Mouse (Mus musculus) ovary, postnatal 36 days (tissue): ENCODE results near the gene Trak1.

ENCODE experiments used
- DNase-seq: peaks from one replicate; pipeline ENCODE4 v3.0.0; 2022; ENCODE audit warnings: low spot score, mixed read lengths

The Trak1 gene

GRCm38 (mm10) chr9:121295221-121295620 lies 2.1 kb upstream of the Trak1 start:
- DNase-seq, result no peak

- no peak for DNase-seq
These were observed 730 bp downstream of the Trak1 start for GRCm38 (mm10) chr9:121298065-121298398.

- DNase-seq, result no peak
These were observed 1.2 kb downstream of the Trak1 start for GRCm38 (mm10) chr9:121298411-121299091.

GRCm38 (mm10) chr9:121299223-121299755 lies 2.0 kb downstream of the Trak1 start:
- no peak for DNase-seq

GRCm38 (mm10) chr9:121299976-121300570 lies 2.8 kb downstream of the Trak1 start:
- DNase-seq, result no peak

DNA sequence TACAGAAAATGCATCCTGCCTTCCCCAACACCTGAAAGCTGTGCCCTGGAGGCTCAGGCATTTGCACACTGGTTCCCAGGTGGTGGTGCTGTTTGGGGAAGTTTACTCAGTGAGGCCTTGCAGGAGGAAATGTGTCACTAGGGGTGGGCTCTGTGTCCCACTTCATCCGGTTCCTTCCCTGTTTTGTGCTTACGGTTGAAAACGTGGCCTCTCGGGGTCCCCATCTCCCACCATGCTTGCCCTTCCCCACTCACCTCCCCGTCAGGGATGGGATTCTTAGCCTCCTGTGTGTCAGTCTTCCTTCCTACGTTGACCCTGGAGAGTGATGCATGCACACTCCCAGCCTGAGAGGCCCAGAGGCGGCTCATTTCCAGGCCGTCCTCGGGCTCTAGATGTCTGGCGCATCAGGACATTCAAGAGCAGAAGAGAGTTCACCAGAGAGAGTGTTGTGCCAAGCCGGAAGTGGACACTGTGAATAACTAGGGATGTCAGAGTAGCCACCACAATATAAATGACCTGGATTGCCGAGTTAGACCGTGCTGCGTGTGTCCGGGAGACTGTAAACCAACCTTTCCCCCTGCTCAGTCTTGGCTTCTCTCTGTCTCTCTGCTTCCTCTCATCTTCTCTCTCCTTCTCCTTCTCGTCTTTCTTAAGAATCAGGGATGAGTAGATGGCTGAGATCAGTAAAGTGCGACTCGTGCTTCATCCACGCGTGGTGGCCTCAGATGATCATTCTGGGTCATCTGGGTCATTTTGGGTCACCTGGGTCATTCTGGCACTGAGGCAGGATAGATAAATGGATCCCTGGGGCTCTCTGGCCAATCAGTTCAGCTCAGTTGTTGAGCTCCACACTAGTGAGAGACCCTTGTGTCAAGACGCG lies 4.0 kb downstream of the Trak1 start:
- DNase-seq, result no peak

GRCm38 (mm10) chr9:121302543-121302942 lies 5.2 kb downstream of the Trak1 start:
- no peak for DNase-seq

- no peak for DNase-seq
These were observed 5.8 kb downstream of the Trak1 start for GRCm38 (mm10) chr9:121303086-121303485.

DNA sequence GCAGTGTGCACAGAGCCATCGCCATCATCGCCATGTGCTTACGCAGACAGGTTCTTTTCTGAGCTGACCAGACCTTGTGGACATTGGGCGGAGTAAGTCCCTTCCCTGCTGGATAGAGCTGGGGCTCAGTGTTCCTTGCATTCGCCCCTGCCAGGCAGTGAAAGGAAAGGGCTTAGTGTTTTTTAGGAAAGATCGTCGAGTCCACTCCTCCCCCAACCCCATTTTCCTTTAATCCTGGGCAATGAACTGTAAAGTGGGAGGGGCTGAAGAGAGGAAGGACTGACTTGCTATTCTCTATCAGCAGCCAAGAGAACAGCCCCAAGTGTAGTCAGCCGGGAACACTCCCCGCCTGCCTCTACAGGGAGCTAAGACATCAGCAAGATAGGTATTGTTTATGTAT lies 6.4 kb downstream of the Trak1 start:
- no peak for DNase-seq

DNA sequence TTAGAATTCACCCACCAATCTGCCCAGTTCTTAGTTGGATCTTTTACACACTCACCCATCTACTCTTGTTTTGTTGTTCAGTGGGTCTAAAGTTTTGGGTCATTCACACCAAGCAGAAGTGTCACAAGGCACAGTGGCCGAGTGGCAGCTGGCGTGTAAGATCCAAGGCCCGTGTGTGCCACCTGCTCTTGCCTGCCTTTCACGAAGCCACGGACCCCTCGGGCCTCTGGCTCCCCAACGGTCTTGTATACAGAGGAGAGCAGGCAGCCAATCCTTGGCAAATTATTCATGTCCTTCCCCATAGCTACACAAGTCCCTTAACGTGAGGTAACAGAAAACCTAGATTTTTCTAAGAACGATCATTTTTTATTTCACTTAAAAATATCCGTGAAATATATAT lies 7.2 kb downstream of the Trak1 start:
- DNase-seq, result no peak

- DNase-seq, result no peak
These were observed 8.2 kb downstream of the Trak1 start for GRCm38 (mm10) chr9:121305456-121305855.

DNA sequence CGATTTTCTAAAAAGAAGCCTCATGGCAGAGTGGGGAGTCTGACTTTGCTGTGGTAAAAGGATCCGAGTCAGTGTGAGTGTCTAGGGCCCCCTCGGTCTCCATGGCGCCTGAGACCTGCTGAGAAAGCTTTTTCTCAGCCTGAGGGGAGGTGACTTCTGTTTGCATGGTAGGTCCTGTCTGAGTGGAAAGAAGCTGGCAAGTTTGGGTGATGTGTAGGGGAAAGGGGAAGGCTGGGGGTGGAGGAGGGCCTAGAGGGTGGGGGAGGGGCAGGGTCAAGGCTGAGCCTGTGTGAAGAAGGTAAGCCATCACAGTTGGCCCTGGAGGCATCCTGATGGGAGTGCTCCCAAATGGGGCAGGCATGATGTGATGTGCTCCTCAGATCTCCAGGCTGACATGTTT lies 12.0 kb downstream of the Trak1 start:
- no peak for DNase-seq

DNA sequence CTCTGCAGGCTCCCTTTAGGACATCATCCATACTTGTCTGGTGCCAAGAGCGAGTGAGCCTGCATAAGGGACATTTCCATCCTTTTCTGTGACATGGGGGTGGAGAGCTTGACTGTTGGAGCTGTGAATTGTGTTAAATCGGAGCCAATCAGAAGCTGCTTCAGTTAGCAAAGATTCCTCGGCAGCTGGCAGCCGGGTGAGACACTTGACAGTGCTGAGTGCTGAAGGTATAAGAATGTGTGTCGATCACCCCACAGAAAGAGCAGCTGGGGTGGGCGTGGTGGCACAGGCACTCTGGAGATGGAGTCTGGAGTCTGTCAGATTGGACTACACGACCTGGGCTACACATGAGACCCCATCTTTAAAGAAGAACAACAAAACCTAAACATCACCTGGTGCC lies 13.2 kb downstream of the Trak1 start:
- DNase-seq, result no peak

GRCm38 (mm10) chr9:121311846-121312236 lies 14.5 kb downstream of the Trak1 start:
- no peak for DNase-seq

DNA sequence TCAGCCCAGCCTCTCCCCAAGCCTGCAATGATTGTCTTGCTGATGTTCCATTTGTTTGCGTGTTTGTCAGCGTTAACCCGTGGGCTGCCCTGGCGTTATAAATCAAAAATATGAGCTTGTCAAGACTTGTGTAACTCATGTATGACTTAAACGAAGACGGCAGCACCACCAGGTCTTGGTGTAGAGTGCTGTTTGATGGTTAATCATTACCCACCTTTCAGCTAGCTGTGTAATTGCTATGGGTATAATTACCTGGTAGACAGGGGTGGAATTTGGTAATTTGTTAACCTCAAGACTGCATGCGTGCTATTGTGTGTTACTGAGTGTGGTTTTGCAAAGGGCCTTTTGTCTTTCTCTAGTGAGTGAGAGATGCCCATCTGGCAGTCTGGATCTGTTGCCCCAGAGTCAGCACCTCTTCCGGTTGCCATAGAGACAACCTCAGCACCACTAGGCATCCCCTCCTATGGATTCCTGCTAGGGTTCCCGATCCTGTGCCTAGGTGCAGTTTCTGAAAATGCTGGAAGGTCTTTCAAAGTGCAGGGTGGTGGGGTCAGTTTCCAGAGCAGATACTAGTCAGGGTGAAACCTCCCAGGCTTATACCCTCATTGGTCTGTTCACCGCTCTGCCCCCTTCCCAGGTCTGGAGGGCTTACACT lies 15.1 kb downstream of the Trak1 start:
- no peak for DNase-seq

- DNase-seq, result peak; percentile 67
These were observed 16.5 kb downstream of the Trak1 start for GRCm38 (mm10) chr9:121313656-121314374.

DNA sequence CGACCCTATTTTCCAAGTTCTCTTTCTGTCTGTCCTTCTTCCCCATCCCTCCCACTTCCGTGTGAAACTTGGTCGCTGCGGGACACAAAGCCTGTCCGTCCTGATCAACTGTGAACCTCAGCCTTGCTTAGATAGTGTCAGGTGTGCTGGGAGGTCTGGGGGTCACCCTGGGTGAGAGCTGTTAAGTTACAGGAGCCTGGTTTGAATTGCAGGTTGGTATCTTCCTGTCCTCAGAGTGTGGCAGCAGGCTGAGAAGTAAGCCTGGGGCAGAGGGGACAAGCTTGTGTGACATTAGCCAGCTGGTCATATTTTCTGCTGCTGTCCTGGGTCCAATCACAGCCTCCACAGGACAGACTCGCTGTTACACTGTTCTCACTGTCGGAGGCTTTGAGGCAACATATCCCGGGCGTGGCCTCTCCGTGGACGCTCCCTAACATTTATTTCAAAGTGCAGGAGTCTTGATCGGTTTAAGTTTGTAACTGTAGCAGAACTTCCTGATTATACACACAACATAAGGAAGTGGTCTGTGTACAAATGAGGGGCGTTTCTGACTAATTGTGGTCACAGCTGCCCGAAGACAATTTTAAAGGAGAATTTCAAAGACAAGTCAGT lies 17.3 kb downstream of the Trak1 start:
- DNase-seq, result no peak

DNA sequence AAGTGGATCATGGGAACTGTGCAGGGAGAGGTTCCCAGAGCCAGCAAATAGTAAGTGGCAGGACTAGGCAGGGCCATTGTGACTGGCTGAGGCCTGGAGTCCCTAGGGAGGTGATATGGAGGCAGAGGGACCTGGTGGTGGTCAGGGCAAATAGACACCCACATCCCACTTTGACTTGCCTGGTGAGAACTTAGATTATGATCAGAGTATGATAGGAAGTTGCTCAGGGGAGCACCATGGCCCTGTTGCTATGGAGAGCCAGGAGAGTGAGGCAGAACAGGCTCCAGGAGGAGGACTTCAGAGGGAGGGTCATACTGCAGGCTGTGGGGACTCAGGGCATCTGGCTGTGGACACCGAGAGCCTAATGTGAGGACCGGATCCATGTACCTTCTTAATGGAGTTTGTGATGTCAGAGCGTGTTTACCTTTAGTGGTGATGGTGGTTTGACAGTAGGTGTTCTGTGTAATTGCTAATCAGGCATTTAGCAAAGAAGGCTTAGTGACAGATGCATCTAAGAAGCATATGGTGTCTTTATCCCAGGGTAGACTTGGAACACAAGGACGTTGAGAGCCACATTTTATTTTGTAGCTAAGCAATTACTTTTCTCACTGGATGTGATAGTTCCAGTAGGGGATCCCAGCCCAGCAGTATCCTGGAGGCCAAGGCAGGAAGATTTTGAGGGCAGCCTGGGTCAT lies 18.7 kb downstream of the Trak1 start:
- DNase-seq, result no peak

DNA sequence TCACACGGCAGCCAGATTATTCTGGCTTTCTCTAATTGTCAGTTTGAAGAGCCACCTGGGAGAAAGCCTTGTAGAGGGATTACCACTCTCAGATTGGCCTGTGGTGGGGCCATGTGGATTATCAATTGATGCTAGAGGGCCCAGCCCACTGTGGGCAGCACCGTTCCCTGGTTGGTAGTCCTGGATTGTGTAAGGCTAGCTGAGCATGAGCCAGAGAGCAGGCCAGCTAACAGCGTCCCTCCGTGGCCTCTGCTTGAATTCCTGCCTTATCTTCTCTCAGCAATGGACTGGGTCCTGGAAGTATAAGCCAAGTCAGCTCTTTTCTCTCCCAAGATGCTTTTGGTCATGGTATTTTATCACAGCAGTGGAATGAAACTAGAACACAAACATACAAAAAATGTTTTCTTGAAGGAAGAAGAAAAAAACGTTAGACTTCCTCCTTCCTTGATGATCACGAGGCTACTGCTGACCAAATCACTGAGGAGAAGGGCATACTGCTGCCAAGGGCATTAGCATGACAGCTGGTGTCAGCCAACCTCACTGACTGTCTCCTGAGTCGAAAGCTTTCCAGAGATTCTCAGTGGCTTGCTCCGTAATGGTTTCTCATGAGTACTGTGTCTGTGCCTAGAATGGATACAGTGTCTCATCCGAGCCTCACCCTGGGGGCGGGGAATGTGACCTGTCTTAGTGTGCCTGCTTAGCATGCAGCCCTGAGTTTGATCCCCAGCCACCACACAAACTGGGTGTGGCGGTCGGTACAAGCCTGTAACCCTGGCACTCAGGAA lies 19.5 kb downstream of the Trak1 start:
- no peak for DNase-seq
